Mouse (Mus musculus) gastrocnemius, postnatal 14 days (tissue): Measurements from ENCODE around the gene Vamp9. TPM values are rescaled to one million over a fixed set of nuclear protein-coding genes. Genes with fewer than 3 reads are reported as not detected.
A peak's percentile ranks its signal among the peaks of the same experiment; 100 is the strongest.

Experiments
- DNase-seq: peaks from one replicate; pipeline ENCODE4 v3.0.0; 2021; ENCODE audit warnings: mixed read lengths
- intact Hi-C: fragments of 180-260 bp; cut with DNase I; formaldehyde crosslinking; loops from one replicate; pipeline ENCODE4 v1.15.1; 2025; ENCODE audit warnings: low total_unique reads
- long read RNA-seq, 2 experiments: library from polyadenylated mRNA; stranded (forward); transcript quantifications; one replicate each; pipeline ENCODE4 v2.0.0; 2021
- total RNA-seq, 2 experiments: library from RNA; stranded (reverse); gene quantifications; 2 replicates each; pipeline ENCODE4 v1.2.3; 2021

The Vamp9 gene
- total RNA-seq = not detected
- long read RNA-seq, experiment 1 = 0 reads
- long read RNA-seq, experiment 2 = 0 reads

- intact Hi-C loops = no loop called here
- peak; percentile 96 for DNase-seq
These were observed at the start of gene Vamp9 for GRCm38 (mm10) chr5:99906181-99906956. TSS of gene Vamp9 (plus strand) at chr5:99906254.

GRCm38 (mm10) chr5:99857106-99857637 is 48.9 kb upstream of the Vamp9 start:
- intact Hi-C loops = no loop called here
- no peak for DNase-seq

- intact Hi-C loops = no loop called here
- DNase-seq = no peak
These were observed 46.2 kb upstream of the Vamp9 start for GRCm38 (mm10) chr5:99859637-99860433.

- intact Hi-C loops = no loop called here
- no peak for DNase-seq
These were observed 44.2 kb upstream of the Vamp9 start for GRCm38 (mm10) chr5:99861816-99862215.

- DNase-seq = no peak
- intact Hi-C loops = no loop called here
These were observed 42.2 kb upstream of the Vamp9 start for GRCm38 (mm10) chr5:99863656-99864380.

- no peak for DNase-seq
- intact Hi-C loops = no loop called here
These were observed 40.3 kb upstream of the Vamp9 start for GRCm38 (mm10) chr5:99865779-99866178.

GRCm38 (mm10) chr5:99868286-99868685 is 37.8 kb upstream of the Vamp9 start:
- intact Hi-C loops = no loop called here
- no peak for DNase-seq

- no peak for DNase-seq
These were observed 37.1 kb upstream of the Vamp9 start for GRCm38 (mm10) chr5:99868923-99869322.

GRCm38 (mm10) chr5:99877565-99877964 is 28.5 kb upstream of the Vamp9 start:
- intact Hi-C loops = no loop called here
- DNase-seq = no peak

More at GRCm38 (mm10) chr5:99868923-99869322, 37.1 kb upstream of the Vamp9 start:
- intact Hi-C loops = no loop called here

- intact Hi-C loops = no loop called here
- DNase-seq = no peak
These were observed 23.6 kb upstream of the Vamp9 start for GRCm38 (mm10) chr5:99882441-99882840.

GRCm38 (mm10) chr5:99884035-99884434 is 22.0 kb upstream of the Vamp9 start:
- intact Hi-C loops = no loop called here

GRCm38 (mm10) chr5:99887133-99887532 is 18.9 kb upstream of the Vamp9 start:
- no peak for DNase-seq
- intact Hi-C loops = no loop called here

More at GRCm38 (mm10) chr5:99884035-99884434, 22.0 kb upstream of the Vamp9 start:
- DNase-seq = no peak

GRCm38 (mm10) chr5:99891516-99892441 is 14.3 kb upstream of the Vamp9 start:
- intact Hi-C loops = no loop called here
- peak; percentile 16 for DNase-seq

GRCm38 (mm10) chr5:99900041-99900440 is 6.0 kb upstream of the Vamp9 start:
- intact Hi-C loops = no loop called here
- peak; percentile 40 for DNase-seq

GRCm38 (mm10) chr5:99905731-99906130 is 323 bp upstream of the Vamp9 start:
- no peak for DNase-seq
- intact Hi-C loops = no loop called here

- DNase-seq = no peak
- intact Hi-C loops = no loop called here
These were observed 9.4 kb downstream of the Vamp9 start for GRCm38 (mm10) chr5:99915494-99915893.

- intact Hi-C loops = no loop called here
- no peak for DNase-seq
These were observed 16.0 kb downstream of the Vamp9 start for GRCm38 (mm10) chr5:99922033-99922432.

GRCm38 (mm10) chr5:99927951-99928350 is 21.9 kb downstream of the Vamp9 start:
- DNase-seq = peak; percentile 18
- intact Hi-C loops = no loop called here

GRCm38 (mm10) chr5:99931910-99932309 is 25.9 kb downstream of the Vamp9 start:
- intact Hi-C loops = no loop called here
- no peak for DNase-seq
